Mouse (Mus musculus): ENCODE measurements around the gene Aldh1b1. TPM values are rescaled to one million over a fixed set of nuclear protein-coding genes. Genes with fewer than 3 reads are reported as not detected.

Aldh1b1 gene
- 14.3 TPM for polyA plus RNA-seq (2014; fragmentation: Illumina TruSeq; extraction: RNeasy Lipid Tissue Mini Kit (QIAGEN cat#74804); ENCODE audit: low replicate concordance)

DNA sequence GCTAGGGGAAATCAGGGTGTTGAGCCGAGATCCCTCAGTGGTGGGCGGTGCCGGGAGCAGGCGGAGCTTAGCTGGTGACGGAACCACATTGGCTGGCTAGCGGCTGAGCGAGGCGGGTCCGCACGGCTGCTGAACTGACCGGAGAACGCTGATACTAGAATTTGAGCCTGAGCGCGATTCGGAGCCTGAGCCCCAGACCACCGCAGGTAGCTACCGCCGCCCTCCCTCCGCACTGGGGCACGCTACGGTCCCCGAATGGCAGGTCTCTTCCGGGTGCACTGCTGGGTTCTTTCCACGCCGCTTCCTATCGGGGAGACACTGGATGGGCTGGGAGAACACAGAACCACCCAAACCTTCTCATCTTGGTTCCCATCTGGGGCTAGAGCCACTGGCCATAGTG is at the start of gene Aldh1b1:
Aldh1b1 (plus strand) TSS at position 59 of the 400 bp plus-strand sequence.

DNA sequence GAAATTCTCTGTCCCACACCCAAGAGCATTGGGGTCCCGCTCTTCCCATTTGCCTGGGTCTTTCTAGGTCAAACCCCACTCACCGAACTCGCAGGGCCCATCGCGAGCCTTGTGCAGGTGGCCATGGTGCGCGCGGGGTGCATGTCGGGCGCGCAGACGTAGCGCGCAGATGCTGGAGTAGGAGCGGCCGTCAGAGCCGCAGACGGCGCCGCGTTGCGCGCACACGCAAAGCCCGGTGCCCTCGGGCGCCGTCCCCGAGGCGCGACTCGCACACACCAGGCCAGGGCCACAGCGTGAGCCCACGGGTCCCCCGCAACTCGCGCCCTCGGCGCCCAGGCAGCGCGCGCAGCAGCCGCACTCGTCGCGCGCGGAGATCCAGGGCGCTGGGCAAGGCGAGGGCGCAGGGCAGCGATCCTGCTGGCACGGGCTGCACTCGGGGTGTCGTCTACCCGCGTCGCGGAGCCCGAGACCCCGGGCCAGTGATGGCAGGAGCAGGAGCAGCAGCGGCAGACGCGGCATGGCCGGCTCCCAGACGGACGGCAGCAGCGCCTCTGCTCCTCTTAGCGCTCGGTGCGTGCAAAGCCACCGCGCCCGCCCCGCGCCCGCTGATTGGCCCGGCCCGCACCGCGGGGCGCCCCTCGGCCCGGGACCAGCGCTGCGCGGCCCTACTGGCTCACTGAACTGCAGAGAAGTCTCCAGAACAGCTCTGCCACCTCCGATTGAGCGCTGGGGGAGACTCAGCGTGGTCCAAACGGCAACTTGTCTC is 27.6 kb downstream of the Aldh1b1 start, which contains the start of gene Igfbpl1:
Igfbpl1 (minus strand) TSS at position 649 of the 766 bp plus-strand sequence.

DNA sequence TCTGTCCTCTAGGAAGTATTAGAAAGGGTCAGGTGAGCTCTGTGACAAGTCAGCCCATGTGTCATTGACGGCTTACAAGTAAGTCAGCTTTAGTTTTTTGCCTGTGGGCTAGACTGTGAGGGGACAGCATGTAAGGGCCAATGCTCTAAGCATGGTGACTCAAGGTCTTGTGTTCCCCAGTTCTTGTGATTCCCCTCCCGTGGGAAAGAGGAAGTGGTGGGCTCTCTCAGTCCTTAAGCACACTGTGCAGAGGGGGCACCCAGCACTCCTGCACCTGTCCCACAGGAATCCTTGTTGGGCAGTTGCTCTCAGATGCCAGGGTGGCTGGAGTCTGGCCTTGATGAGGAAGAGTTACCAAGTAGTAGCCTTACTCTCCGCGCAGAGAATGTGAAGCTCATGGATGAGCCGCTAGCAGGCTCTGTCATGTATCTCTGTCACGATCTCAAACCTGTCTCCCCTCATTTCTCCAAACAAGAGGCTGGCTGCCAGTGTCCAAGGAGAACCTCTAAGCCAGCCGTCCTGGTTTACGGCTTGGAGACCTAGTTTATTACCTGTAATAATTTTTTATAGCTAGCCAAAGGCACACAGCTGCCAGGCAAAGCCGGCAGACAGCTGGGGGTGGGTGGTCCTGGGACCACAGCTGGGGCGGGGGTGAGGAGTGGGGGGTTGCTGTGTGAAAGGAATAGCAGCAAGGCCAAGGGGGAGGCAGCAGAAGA is 49.4 kb downstream of the Aldh1b1 start, which contains the start of gene Stra6l:
Stra6l (plus strand) TSS at position 556 of the 716 bp plus-strand sequence.

Other genes with a start within 250 kb of the Aldh1b1 start
- not detected for gene Igfbpl1, start 27.9 kb downstream of the Aldh1b1 start, polyA plus RNA-seq (2014; fragmentation: Illumina TruSeq; extraction: RNeasy Lipid Tissue Mini Kit (QIAGEN cat#74804); ENCODE audit: low replicate concordance)
- 7.2 TPM for gene Stra6l, start 49.6 kb downstream of the Aldh1b1 start, polyA plus RNA-seq (2014; fragmentation: Illumina TruSeq; extraction: RNeasy Lipid Tissue Mini Kit (QIAGEN cat#74804); ENCODE audit: low replicate concordance)
- not detected for gene Ccdc180, start 91.3 kb downstream of the Aldh1b1 start, polyA plus RNA-seq (2014; fragmentation: Illumina TruSeq; extraction: RNeasy Lipid Tissue Mini Kit (QIAGEN cat#74804); ENCODE audit: low replicate concordance)
- 95.4 TPM for gene Tdrd7, start 166.3 kb downstream of the Aldh1b1 start, polyA plus RNA-seq (2014; fragmentation: Illumina TruSeq; extraction: RNeasy Lipid Tissue Mini Kit (QIAGEN cat#74804); ENCODE audit: low replicate concordance)
- gene Tmod1, start 239.9 kb downstream of the Aldh1b1 start, polyA plus RNA-seq (2014; fragmentation: Illumina TruSeq; extraction: RNeasy Lipid Tissue Mini Kit (QIAGEN cat#74804); ENCODE audit: low replicate concordance) = 6.9 TPM